Mouse (Mus musculus): ENCODE data around the gene Hbp1. TPM values are rescaled to one million over a fixed set of nuclear protein-coding genes. Genes with fewer than 3 reads are reported as not detected.

Gene Hbp1
- polyA plus RNA-seq, 1 experiment from 2014 or later = 93.5 TPM

DNA sequence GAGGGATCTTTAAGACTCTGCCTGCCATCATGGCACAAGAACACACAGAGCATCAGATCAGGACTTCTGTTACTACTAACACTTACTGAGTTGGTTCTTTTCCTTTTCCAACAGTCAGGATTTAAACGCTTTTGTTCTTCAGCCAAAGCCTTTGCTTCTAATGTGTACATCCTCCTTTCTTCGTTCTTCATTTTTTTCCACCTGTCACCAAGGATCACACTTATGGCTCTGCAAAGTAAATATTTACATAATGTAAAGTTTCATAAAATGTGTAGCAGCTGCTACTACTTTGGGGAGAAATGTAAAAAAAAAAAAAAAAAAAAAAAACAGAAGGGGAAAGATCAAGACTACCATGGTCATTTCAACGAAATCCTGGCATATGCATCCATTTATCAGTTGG lies 21.8 kb downstream of the Hbp1 start:
- Histone ChIP-seq H3K4me1 (replicated peaks) (no peaks in the 10 kb centered on the region), H3K27me3 (no peaks in the 10 kb centered on the region), H3K9me3 (replicated peaks) (no peaks in the 10 kb centered on the region), H3K36me3 (peaks cover 73% of the 10 kb centered on the region), H3K4me2 (no peak overlapping the region), H3K9ac (no peak overlapping the region), H3K27ac (no peak overlapping the region), H3K4me3 (no peak overlapping the region)
- ATAC-seq (replicated peaks; ENCODE audit: insufficient number of reproducible peaks, insufficient read depth, low FRiP score, low read depth) = no peak
- 79% methylated on average over 3 of the region's 3 CpGs for WGBS

DNA sequence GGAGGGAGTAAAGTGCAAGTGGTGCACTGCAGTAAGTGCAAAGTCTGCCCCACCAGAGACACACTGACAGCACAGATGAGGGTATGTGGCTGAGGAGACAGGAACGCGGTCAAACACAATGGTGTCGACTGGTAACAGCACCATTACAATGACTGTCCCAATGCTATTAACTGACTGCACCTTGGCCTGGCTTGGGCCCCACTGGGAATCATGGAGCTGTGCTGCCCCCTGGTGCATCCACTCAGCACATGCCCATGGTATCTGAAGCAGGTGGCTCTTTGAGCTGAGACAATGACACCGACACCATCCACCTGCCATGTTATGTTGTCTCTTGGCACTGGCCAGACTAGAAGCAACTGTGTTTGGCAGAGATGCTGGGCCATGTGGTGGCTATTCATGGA lies 23.7 kb downstream of the Hbp1 start:
- H3K4me1 ChIP-seq (replicated peaks) = no peaks in the 10 kb centered on the region
- 48% methylated on average over 4 of the region's 4 CpGs for WGBS
- H3K9me3 ChIP-seq (replicated peaks) = no peaks in the 10 kb centered on the region
- H3K27ac ChIP-seq = no peak overlapping the region
- H3K4me3 ChIP-seq = no peak overlapping the region
- H3K36me3 ChIP-seq = peaks cover 60% of the 10 kb centered on the region
- ATAC-seq (replicated peaks; ENCODE audit: insufficient number of reproducible peaks, insufficient read depth, low FRiP score, low read depth) = no peak
- H3K9ac ChIP-seq = no peak overlapping the region
- no peaks in the 10 kb centered on the region for H3K27me3 ChIP-seq
- H3K4me2 ChIP-seq = no peak overlapping the region

GRCm38 (mm10) chr12:31925343-31925742 lies 25.0 kb downstream of the Hbp1 start:
- no peaks in the 10 kb centered on the region for H3K9me3 ChIP-seq (replicated peaks)
- H3K36me3 ChIP-seq = peaks cover 47% of the 10 kb centered on the region
- ATAC-seq (replicated peaks; ENCODE audit: insufficient number of reproducible peaks, insufficient read depth, low FRiP score, low read depth) = no peak
- H3K4me2 ChIP-seq = no peak overlapping the region
- 80% methylated on average over 6 of the region's 6 CpGs for WGBS
- H3K4me1 ChIP-seq (replicated peaks) = no peaks in the 10 kb centered on the region
- no peaks in the 10 kb centered on the region for H3K27me3 ChIP-seq
- H3K9ac ChIP-seq = no peak overlapping the region
- no peak overlapping the region for H3K4me3 ChIP-seq
- no peak overlapping the region for H3K27ac ChIP-seq

- H3K27me3 ChIP-seq = no peaks in the 10 kb centered on the region
- peaks cover 41% of the 10 kb centered on the region for H3K36me3 ChIP-seq
- no peak overlapping the region for H3K4me2 ChIP-seq
- H3K27ac ChIP-seq = no peak overlapping the region
- no peak for ATAC-seq (replicated peaks; ENCODE audit: insufficient number of reproducible peaks, insufficient read depth, low FRiP score, low read depth)
- H3K9ac ChIP-seq = no peak overlapping the region
- H3K4me3 ChIP-seq = no peak overlapping the region
- no peaks in the 10 kb centered on the region for H3K4me1 ChIP-seq (replicated peaks)
- WGBS = 55% methylated on average over 3 of the region's 3 CpGs
- H3K9me3 ChIP-seq (replicated peaks) = no peaks in the 10 kb centered on the region
Measured at GRCm38 (mm10) chr12:31924135-31924534, 26.2 kb downstream of the Hbp1 start.

DNA sequence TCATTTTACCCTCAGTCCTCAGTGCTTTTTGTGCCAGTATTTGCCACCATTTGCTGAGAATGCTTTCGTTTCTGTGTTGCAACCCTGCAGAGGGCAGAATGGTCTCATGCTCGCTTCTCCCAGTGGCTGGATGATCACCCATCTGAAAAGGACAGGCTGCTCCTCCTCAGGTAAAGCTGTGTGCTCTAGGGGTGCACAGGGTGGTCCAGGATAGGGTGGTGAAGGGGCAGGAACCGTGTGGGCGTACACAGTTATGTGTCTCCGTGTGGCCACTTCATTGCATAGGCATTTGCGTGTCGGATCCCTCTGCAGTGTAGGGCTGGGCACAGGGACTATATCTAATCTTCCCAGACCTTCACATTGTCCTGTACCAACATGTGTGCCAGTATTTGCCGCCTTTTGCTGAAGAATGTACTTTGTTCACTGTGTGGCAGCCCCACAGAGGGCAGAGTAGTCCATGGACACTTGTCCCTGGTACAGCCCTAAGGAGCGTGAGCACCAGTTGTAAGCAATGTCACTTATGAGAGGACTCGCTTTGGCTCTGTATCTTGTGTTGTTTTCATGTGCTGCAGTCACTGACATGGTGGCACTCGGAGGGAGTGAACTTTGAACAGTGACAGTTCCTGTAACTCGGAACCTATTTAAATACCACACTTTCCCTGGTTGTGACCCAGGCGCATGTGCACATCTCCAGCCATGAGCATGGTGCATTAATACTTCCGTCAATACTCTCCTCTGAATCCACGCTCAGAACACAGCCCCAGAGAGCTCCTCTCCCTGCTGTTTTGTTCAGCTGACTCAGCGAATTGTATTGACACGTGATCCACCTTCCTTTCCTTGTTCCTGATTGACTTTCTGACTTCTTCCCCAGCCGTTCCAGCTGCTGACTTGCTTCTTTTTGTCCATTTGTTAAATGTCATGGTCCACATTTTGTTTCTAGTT lies 29.6 kb downstream of the Hbp1 start:
- no peak overlapping the region for H3K4me2 ChIP-seq
- H3K27ac ChIP-seq = no peak overlapping the region
- H3K36me3 ChIP-seq = peaks cover 25% of the 10 kb centered on the region
- H3K4me3 ChIP-seq = no peak overlapping the region
- 79% methylated on average over 18 of the region's 18 CpGs for WGBS
- ATAC-seq (replicated peaks; ENCODE audit: insufficient number of reproducible peaks, insufficient read depth, low FRiP score, low read depth) = no peak
- no peak overlapping the region for H3K9ac ChIP-seq
- no peaks in the 10 kb centered on the region for H3K9me3 ChIP-seq (replicated peaks)
- peaks cover 13% of the 10 kb centered on the region for H3K4me1 ChIP-seq (replicated peaks)
- no peaks in the 10 kb centered on the region for H3K27me3 ChIP-seq

- no peak overlapping the region for H3K4me3 ChIP-seq
- no peaks in the 10 kb centered on the region for H3K9me3 ChIP-seq (replicated peaks)
- H3K27me3 ChIP-seq = no peaks in the 10 kb centered on the region
- H3K4me1 ChIP-seq (replicated peaks) = peaks cover 16% of the 10 kb centered on the region
- H3K36me3 ChIP-seq = peaks cover 7% of the 10 kb centered on the region; the same call in 1 of the 2 replicates
- no peak overlapping the region for H3K9ac ChIP-seq
- peak overlapping the region; percentile 86 for H3K27ac ChIP-seq
- H3K4me2 ChIP-seq = no peak overlapping the region
- WGBS = 37% methylated on average over 5 of the region's 5 CpGs
- peak; percentile 85 for ATAC-seq (replicated peaks; ENCODE audit: insufficient number of reproducible peaks, insufficient read depth, low FRiP score, low read depth)
Measured at GRCm38 (mm10) chr12:31917245-31917644, 33.1 kb downstream of the Hbp1 start.

- no peak overlapping the region for H3K4me3 ChIP-seq
- H3K4me2 ChIP-seq = no peak overlapping the region
- H3K4me1 ChIP-seq (replicated peaks) = peaks cover 16% of the 10 kb centered on the region
- peaks cover 5% of the 10 kb centered on the region; the same call in 1 of the 2 replicates for H3K36me3 ChIP-seq
- WGBS = 89% methylated on average over 5 of the region's 5 CpGs
- no peaks in the 10 kb centered on the region for H3K9me3 ChIP-seq (replicated peaks)
- peak overlapping the region; percentile 86 for H3K27ac ChIP-seq
- H3K9ac ChIP-seq = no peak overlapping the region
- H3K27me3 ChIP-seq = no peaks in the 10 kb centered on the region
- ATAC-seq (replicated peaks; ENCODE audit: insufficient number of reproducible peaks, insufficient read depth, low FRiP score, low read depth) = no peak
Measured at GRCm38 (mm10) chr12:31916691-31917090, 33.6 kb downstream of the Hbp1 start.

GRCm38 (mm10) chr12:31913614-31914013 lies 36.7 kb downstream of the Hbp1 start:
- Histone ChIP-seq H3K9ac (no peak overlapping the region), H3K27ac (no peak overlapping the region), H3K4me2 (no peak overlapping the region), H3K9me3 (replicated peaks) (no peaks in the 10 kb centered on the region), H3K4me3 (no peak overlapping the region), H3K4me1 (replicated peaks) (peaks cover 16% of the 10 kb centered on the region), H3K36me3 (no peaks in the 10 kb centered on the region), H3K27me3 (no peaks in the 10 kb centered on the region)
- ATAC-seq (replicated peaks; ENCODE audit: insufficient number of reproducible peaks, insufficient read depth, low FRiP score, low read depth) = 0 out of 2 replicates have a peak, but pooled peaks have one; percentile 32
- WGBS = 33% methylated on average over 4 of the region's 4 CpGs

DNA sequence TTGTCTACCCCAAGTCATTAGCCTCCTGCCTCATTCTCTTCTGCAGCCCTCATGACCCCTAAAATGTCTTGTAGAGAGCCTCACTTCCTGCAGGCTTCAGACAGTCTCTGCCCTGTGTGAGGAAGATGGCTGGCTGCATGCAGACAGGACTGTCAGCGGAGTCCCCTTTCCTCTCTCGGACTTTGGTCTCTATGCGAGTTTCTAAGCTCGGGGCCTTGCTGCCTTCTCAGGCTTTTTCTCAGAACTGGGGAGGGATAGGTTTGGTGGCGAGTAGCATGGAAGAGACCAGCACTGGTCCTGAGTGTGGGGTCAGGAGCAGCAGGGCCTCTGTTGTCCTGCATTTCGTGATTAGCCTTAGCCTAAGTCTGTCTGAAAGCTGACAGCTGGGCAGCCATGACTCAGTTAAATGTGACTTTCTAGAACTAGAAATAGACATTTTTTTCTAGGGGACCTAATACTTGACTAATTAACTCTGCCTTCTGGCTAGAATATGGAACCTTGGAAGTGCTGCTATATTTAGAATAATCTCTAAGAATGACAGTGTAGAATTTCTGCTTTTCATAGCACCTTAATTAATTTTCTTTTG lies 37.3 kb downstream of the Hbp1 start:
- ATAC-seq (replicated peaks; ENCODE audit: insufficient number of reproducible peaks, insufficient read depth, low FRiP score, low read depth) = no peak
- 84% methylated on average over 6 of the region's 6 CpGs for WGBS

GRCm38 (mm10) chr12:31907436-31907835 lies 42.9 kb downstream of the Hbp1 start:
- Histone ChIP-seq H3K36me3 (no peaks in the 10 kb centered on the region), H3K27me3 (no peaks in the 10 kb centered on the region), H3K9me3 (replicated peaks) (no peaks in the 10 kb centered on the region), H3K27ac (no peak overlapping the region), H3K9ac (no peak overlapping the region), H3K4me2 (no peak overlapping the region), H3K4me3 (no peak overlapping the region), H3K4me1 (replicated peaks) (0 out of 2 replicates have a peak, but pooled peaks cover 3% of the 10 kb centered on the region)
- ATAC-seq (replicated peaks; ENCODE audit: insufficient number of reproducible peaks, insufficient read depth, low FRiP score, low read depth) = no peak
- 93% methylated on average over 2 of the region's 2 CpGs for WGBS

More for the DNA sequence above, 37.3 kb downstream of the Hbp1 start:
- Histone ChIP-seq H3K4me3 (no peak overlapping the region), H3K9me3 (replicated peaks) (no peaks in the 10 kb centered on the region), H3K27ac (no peak overlapping the region), H3K36me3 (no peaks in the 10 kb centered on the region), H3K4me1 (replicated peaks) (peaks cover 16% of the 10 kb centered on the region), H3K27me3 (no peaks in the 10 kb centered on the region), H3K9ac (no peak overlapping the region), H3K4me2 (no peak overlapping the region)

DNA sequence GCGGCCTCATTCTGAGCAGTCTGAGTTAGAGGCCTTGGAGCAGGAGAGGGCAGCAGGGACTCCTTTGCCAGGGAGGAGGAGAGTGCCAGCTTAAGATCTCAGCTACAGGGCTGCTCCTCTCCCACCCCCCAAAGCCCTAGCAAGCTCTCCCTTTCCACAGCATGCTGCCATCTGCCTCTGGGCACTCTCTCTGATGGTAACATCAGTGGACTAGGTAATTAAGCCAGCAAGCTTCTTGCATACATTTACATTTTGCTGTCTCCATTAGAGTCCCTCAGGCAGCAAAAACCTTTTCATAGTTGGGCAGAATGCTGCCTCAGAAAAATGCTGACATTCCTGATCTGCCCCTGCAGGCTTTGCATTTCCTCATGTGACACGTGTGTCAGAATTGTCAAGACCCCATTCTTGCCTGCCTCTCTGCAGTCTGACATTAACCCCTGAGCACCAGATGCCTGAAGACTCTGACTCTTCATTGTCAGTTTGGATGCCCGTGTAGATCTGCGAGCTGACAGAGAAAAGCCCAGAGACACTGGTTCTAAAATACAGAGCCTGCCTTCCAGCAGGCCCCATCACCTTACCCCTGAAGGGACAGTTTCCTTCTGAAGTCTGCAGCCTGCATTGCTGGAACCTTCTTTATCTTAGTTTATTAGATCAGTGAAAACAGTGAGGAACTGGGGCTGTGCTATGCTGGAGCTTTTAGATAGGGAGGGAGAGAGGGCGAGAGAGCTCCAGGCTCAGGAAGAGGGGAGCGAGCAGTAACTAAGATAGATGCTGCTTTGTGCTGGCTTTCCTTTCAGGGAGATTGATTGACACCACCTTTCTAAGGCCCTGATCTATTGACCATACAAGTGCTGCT lies 44.4 kb downstream of the Hbp1 start:
- Histone ChIP-seq H3K27ac (no peak overlapping the region), H3K4me2 (no peak overlapping the region), H3K36me3 (no peaks in the 10 kb centered on the region), H3K27me3 (no peaks in the 10 kb centered on the region), H3K4me3 (no peak overlapping the region), H3K9me3 (replicated peaks) (no peaks in the 10 kb centered on the region), H3K4me1 (replicated peaks) (0 out of 2 replicates have a peak, but pooled peaks cover 3% of the 10 kb centered on the region), H3K9ac (no peak overlapping the region)
- ATAC-seq (replicated peaks; ENCODE audit: insufficient number of reproducible peaks, insufficient read depth, low FRiP score, low read depth) = no peak
- 45% methylated on average over 6 of the region's 6 CpGs for WGBS

Data from heart, embryonic 15.5 days (tissue).